In genomic region chr19:27425656-27426055, GRCm38 (mm10) we compare ENCODE assay signal across 7 mouse cellular contexts. TPM values are rescaled to one million over a fixed set of nuclear protein-coding genes. Genes with fewer than 3 reads are reported as not detected.
DNase-seq lines count a peak whose midpoint lies in the region; TF ChIP-seq lines count a peak whose summit lies in the region.

No protein-coding gene starts in this region.

- peak overlapping the region; percentile 40; the same call in 1 of the 2 replicates for H3K27ac ChIP-seq in layer of hippocampus, adult 2 months

- peak; percentile 81 for TF ChIP-seq CTCF in layer of hippocampus, adult 2 months (conservative IDR thresholded peaks at IDR 0.05)

- peak; percentile 25 to 62 for DNase-seq in layer of hippocampus, adult 2 months (ENCODE audit: low spot score in 2 of 2)
- no peak for DNase-seq in layer of hippocampus, adult 9-11 months
- peak; percentile 62 for DNase-seq in ES-CJ7 (ENCODE audit: low read depth, low spot score)
- DNase-seq in adrenal gland, adult (ENCODE audit: inconsistent age in 2 of 2, low spot score in 1 of 2) = peak; percentile 47 to 77
- DNase-seq in embryo, embryonic 9.5 days (ENCODE audit: extremely low spot score) = peak; percentile 20
- peak; percentile 42 for DNase-seq in left cerebral cortex, postnatal 4 days
- peak; percentile 52 for DNase-seq in right cerebral cortex, postnatal 4 days

- no peak overlapping the region for H3K4me3 ChIP-seq in layer of hippocampus, adult 2 months

- intact Hi-C loops in left cerebral cortex, postnatal 4 days (cut with DNase I) = no loop called here

RNA-seq across cellular contexts. Expression of gene Pum3, which starts 4.0 kb away (rescaled TPM):
- 10 to 100 TPM; 50.5 to 52.3 TPM for total RNA-seq in layer of hippocampus, adult 2 months (2021)
- total RNA-seq in left cerebral cortex, postnatal 4 days (2021) = 100 to 1,000 TPM; 103 to 121 TPM
